Mouse (Mus musculus): Measurements from ENCODE around the gene Grap.
"Not testable (repeated sequence)": the region's sequence is repeated elsewhere in the genome, so short reads cannot be mapped to it uniquely, and the experiment has no call there.

Gene Grap

DNA sequence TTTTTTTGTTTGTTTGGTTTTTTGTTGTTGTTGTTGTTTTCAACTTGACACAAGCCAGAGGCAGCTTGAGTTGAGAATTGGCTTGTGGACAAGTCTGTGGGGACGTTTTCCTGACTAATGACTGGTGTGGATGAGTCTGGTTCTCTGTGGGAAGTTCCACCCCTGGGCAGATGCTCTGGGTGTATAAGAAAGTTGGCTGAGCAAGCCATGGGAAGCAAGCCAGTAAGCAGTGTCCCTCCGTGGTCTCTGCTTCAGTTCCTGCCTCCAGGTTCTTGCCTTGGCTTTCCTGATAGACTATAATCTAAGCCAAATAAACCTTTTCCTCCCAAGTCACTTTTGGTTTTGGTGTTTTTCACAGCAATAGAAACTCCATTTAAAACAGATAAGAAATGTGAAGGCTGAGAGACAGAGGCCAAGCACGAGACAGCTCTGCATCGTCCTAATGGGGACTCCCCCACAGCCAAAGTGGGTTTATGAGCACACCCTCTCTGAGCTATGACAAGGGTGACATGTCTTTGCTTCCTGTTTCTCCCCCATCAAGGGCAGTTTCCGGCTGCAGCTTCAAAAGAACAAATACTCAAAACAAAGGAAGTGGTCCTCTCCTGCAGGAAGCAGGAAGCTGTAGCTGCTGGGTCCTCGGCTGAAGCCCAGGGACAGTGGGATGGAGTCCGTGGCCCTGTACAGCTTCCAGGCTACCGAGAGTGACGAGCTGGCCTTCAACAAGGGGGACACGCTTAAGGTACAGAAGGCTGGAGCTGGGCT, at the start of gene Grap:
Grap (plus strand) TSS at position 580 of the 762 bp plus-strand sequence.
- no peak for DNase-seq (ENCODE audit: extremely low read depth, low read depth, low spot score)

DNA sequence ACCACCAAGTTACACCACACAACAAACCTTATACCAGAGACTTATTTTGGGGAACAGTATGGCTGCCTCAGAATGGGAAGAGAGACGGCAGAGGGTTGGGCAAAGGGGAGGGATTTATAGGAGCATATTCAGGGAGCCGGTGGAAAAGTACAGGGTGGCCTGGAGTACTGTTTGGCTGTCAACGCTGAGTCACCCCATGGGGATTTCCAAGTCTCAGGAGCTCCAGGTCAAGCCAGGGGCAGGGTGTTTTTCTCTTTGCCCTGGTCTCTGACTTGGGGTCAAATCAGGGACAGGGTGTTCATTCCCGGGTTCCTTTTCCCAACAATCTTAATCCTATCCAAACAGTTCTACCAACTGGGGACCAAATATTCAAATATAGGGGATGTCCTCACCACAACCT, 45.0 kb upstream of the Grap start:
- no peak for DNase-seq (ENCODE audit: extremely low read depth, low read depth, low spot score)

GRCm38 (mm10) chr11:61611197-61611596, 41.9 kb upstream of the Grap start:
- DNase-seq (ENCODE audit: extremely low read depth, low read depth, low spot score), result no peak

- no peak for DNase-seq (ENCODE audit: extremely low read depth, low read depth, low spot score)
Observed at GRCm38 (mm10) chr11:61612116-61612635, 40.9 kb upstream of the Grap start.

GRCm38 (mm10) chr11:61614401-61614800, 38.7 kb upstream of the Grap start:
- DNase-seq (ENCODE audit: extremely low read depth, low read depth, low spot score), result no peak

DNA sequence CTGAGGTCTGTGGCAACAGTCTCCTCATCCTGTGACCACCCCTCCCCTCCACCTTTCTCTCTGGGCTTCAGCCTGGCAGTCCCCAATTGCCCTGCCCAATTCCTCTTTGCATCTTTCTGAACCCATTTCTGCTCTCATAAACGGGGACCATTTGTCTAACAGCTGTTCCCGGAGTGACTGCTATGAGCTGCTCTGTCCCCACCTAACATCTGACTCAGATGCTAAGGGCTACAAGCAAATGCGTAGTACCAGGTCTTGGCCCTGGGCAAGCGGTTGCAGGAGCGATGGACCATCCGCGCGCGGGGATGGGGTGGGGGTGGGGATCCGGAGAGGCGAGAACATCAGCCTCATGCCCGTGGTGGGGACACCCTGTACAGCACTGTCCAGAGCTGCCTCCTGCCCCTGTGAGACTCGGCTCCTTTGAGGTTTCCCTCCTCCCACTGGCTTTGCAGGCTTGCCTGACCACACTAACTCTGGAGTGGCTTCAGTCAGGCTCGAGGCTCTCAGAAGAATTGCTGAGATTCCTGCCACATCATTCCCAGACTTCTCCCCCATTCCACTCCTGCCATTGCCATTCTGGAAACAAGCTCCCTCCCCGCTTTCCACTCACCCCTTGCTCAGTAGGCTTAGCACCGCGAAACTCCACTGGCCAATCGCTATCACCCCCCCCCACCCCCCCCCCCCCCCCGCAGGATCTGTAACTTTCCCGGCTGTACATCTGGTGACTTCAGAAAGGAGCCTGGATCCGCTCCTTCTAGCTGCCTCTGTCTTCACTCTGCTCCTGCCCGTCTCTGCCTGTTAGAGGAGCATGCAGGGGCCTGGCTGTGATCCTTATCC, 37.2 kb upstream of the Grap start:
- DNase-seq (ENCODE audit: extremely low read depth, low read depth, low spot score), result no peak

DNA sequence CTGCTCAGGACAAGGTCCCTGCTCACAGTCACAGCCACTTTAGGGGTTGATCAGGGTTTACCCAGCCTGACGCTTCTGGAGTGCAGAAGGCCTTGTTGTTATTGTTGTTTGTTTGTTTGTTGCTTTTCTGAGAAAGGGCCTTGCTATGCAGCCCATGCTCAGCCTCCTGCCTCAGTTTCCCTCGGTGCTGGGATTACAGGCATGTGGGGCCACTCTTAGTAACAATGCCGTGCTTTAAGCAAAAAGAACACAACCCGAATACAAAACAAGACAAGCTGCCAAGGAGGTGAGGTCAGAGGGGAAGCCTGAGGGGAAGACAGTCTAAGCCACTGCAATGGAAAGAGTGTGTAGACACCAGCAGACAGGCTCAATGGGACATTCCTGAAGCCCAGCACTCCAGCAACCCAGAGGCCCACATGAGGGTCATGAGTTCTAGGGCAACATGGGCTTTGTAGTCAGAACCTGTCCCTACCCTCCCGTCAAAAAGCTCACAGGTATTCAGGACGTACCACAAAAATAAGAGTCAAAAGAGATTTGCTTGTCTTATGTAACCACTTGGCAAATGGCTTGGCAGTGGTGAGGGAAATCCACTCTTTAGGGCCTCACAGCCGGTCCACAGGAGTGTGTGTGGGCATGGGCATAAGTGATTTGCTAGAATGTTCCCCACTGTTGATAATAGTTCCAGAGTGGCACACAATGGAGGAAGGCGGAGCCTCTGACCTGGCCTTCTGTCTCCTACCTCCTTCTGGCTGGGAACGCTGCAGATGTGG, 36.4 kb upstream of the Grap start:
- no peak for DNase-seq (ENCODE audit: extremely low read depth, low read depth, low spot score)

DNA sequence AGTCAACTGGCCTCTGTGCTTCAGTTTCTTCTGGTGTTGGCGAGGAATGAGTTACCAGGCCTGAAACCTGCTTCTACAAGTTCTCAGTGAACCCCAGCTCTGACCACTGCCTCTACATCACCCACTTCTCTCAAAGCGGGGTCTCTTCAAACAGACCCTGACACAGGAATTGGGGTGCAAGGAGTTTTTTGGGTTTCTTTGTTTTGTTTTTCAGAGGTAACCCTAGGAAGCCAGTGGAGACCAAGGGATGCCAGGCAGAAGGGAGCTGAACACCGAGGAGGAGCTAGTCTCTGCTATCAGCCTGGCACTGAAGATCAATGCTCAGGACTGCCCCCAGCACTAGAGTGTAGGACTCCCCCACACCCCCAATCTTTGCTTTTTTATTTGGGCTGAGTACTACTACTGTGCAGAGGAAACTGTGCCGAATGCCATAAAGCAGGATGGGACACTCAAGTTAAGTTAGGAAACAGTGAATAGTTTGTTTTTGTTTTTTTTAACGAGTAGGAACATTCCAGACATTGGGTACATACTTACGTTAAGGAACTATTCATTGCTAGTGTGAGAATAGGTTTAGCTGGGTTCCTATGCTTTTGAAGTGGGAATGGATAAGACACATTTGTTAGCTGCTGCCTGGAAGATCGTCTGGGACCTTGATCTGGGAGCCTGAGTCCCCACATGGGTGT, 35.6 kb upstream of the Grap start:
- no peak for DNase-seq (ENCODE audit: extremely low read depth, low read depth, low spot score)

- no peak for DNase-seq (ENCODE audit: extremely low read depth, low read depth, low spot score)
Observed at GRCm38 (mm10) chr11:61618131-61618530, 34.9 kb upstream of the Grap start.

DNA sequence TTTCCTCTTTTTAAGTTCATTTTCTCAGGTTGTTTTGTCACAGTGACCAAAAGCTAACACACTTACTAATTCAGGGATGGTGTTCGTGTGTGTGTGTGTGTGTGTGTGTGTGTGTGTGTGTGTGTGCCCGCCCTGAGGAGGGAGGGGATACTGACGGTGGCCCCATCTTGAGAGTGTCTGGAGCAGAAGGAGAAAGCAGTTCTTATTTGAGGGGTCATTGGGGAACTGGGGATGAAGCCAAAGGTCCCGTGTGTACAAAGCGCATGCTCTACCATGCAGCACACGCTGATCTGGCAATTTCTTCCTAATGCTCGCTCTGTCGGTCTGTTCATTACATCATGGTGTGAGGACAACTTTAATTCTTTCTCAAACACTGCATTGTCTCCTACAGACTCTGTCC, 34.5 kb upstream of the Grap start:
- DNase-seq (ENCODE audit: extremely low read depth, low read depth, low spot score), result no peak

- no peak for DNase-seq (ENCODE audit: extremely low read depth, low read depth, low spot score)
Observed at GRCm38 (mm10) chr11:61619356-61619755, 33.7 kb upstream of the Grap start.

DNA sequence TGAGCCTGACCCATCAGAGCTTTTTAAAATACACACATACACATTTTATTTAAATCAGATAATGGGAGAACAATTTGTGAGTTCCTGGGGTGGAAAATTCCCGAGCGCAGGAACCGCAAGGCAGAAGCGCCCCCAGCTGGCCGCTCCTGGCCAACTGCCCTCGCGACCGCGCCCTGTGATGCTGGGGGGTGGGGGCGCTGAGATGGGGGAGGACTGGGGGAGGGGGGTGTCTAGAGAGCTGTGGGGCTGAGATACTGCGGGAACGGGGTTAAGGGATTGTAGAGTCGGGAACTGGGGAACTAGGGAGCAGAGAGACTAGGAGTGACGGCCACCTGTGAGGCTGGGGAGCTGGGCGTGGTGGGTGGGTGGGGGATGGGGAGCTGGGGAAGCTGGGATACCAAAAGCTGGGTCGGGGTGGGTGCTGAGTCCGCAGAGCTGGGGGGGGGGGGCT, 33.2 kb upstream of the Grap start:
- DNase-seq (ENCODE audit: extremely low read depth, low read depth, low spot score), result no peak

DNA sequence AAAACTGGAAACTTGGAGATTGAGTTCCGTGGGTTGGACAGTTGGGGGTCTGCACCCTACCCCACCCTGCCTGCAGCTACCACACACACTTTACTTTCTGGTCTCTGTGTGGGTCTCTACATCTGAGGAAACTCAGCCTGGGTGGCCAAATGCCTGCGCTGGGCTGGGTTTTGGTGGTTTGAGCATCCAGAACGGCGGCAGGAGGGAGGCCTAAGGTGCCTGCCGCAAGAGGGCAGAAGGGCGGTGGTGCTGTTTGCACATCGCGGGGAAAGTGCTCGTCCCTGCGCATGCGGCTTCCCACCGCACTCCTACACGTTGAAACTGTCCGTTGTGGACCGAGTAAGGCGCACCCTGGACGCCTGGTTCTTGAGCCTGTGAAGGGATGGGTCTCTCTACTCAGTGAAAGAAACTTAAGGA, 32.8 kb upstream of the Grap start:
- no peak for DNase-seq (ENCODE audit: extremely low read depth, low read depth, low spot score)

DNA sequence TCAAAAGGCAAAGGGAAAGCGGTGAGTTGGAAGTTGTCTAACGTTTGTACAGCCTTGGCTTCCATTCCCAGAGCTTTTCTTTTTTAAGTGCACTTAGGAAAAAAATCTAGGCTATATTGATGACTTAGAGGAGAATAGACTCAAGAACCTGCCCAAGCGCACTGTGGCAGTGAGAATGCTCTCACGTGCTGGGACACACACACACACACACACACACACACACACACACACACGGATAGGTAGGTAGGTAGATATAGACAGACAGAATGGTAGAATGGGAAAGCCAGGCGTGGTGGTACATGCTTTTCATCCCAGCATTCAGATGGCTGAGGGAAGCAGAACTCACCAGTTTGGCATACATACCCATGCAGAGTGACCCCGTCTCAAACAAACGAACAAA, 32.3 kb upstream of the Grap start:
- no peak for DNase-seq (ENCODE audit: extremely low read depth, low read depth, low spot score)

- no peak for DNase-seq (ENCODE audit: extremely low read depth, low read depth, low spot score)
Observed at GRCm38 (mm10) chr11:61625136-61625535, 27.9 kb upstream of the Grap start.

- no peak for DNase-seq (ENCODE audit: extremely low read depth, low read depth, low spot score)
Observed at GRCm38 (mm10) chr11:61626509-61626908, 26.6 kb upstream of the Grap start.

DNA sequence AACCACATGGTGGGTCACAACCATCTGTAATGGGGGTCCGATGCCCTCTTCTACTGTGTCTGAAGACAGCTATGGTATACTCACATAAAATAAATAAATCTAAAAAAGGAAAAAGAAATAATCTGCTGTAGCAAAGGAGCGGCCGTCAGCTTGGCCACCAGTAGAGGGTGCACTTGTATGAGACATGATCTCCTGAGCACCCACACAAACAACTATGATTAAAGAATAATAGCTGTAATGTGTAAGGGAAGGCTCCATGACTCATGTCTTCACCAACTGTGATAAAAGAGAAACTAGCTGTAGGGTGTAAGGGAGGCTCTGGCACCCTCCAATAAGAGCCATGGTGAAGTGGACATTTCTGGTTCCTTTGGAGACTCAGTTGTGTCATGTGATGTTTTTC, 23.4 kb upstream of the Grap start:
- no peak for DNase-seq (ENCODE audit: extremely low read depth, low read depth, low spot score)

DNA sequence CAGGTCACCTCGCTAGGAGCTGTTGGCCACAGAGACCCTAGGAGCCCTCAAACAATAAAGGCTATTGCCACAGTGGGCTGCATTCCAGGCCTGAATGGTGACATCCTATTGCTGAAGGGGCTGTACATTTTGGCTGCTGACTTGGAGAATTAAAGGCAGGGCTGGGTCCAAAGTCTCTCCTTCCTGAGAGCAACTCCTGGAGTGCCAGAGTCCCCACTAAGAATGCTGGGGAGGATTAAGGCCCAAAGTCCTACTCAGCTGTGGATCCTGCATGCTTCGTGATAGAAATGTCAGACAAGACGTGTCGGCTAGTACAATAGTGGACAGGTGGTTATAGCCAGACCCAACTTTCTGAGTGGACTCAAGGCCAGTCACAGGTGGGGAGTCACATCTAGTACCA, 16.8 kb upstream of the Grap start:
- DNase-seq (ENCODE audit: extremely low read depth, low read depth, low spot score), result not testable (repeated sequence)

DNA sequence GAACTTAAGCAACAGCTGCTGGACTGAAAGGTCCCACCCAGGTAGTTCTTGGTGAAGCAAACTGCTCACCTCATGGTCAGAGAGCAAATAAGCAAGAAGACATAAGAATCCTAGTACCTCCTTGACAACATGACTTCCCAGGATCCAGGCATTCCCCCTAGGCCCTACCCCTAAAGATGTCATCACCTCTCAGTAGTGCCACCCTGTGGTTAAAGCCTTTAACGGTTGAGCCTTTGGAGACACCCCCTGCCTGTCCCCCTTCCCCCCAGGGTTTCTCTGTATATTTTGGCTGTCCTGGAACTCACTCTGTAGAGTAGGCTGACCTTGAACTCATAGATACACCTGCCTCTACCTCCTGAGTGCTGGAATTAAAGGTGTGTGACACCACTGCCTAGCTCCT, 15.7 kb upstream of the Grap start:
- DNase-seq (ENCODE audit: extremely low read depth, low read depth, low spot score), result no peak

GRCm38 (mm10) chr11:61637856-61638255, 15.2 kb upstream of the Grap start:
- no peak for DNase-seq (ENCODE audit: extremely low read depth, low read depth, low spot score)

Data from fat pad, adult 2 months (tissue).